Mouse (Mus musculus): Measurements from ENCODE around the gene Fgf12. TPM values are rescaled to one million over a fixed set of nuclear protein-coding genes. Genes with fewer than 3 reads are reported as not detected.

Gene Fgf12
- total RNA-seq, 2 experiments from 2014 or later, result 32.5 to 42.0 TPM

GRCm38 (mm10) chr16:28610940-28611339 lies 141.9 kb downstream of the Fgf12 start:
- peak; percentile 17 for DNase-seq

DNA sequence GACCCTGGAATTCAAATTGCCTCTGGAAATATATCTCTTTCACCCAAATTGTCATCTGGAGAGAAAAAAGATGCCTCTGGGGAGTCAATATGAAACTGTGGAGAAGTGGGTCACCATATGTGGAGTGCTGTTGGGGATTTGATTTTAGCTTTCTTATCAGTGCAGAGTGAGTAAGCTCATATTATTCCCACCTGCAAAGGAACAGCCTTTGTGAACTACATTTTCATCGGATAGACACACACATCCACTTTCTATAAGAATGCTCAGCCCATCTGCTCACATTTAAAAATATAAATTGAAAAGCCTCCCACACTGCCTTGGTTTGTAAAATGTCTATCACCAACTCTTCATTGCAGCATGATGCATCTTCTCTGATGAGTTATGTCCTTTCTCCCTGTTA lies 149.7 kb downstream of the Fgf12 start:
- DNase-seq, result no peak

GRCm38 (mm10) chr16:28601723-28602122 lies 151.1 kb downstream of the Fgf12 start:
- DNase-seq, result no peak

GRCm38 (mm10) chr16:28596112-28596511 lies 156.8 kb downstream of the Fgf12 start:
- peak; percentile 9 for DNase-seq

DNA sequence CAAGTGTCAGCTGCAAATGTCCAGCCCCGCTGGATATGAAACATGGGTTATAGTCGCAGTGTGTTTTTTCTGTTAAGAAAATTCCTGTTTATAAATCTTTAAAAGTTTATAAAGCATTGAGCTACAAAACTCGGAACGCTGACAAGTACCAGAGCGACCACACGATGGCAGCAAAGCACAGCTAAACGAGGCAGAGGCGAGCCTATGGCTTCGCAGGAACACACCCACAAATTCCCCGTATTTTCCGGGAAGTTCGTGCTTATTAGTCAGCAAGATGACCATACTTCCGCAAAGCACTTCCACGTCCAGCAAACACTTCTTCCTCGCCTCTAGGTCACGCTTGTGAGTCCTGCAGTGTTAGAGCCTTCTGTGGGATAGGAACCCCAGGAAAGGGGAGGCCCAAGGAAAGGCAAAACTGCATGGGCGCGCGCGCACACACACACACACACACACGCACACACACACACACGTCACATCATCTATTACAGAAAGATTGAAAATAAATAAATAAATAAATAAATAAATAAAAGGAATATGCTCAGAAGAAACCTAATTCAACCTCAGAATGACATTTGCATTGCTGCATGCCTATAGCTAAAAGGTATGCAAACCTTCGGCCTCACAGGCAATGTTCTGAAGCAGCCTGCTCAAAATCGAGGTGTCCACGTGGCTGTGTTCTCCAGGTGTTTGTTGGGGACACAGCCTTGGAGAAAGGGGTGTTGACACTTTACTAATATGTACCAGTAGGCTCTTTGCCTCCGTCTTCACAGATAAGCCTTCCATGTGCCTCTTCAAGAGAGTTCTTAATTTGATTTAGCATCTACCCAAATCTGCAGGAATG lies 159.6 kb downstream of the Fgf12 start:
- DNase-seq, result peak; percentile 83

DNA sequence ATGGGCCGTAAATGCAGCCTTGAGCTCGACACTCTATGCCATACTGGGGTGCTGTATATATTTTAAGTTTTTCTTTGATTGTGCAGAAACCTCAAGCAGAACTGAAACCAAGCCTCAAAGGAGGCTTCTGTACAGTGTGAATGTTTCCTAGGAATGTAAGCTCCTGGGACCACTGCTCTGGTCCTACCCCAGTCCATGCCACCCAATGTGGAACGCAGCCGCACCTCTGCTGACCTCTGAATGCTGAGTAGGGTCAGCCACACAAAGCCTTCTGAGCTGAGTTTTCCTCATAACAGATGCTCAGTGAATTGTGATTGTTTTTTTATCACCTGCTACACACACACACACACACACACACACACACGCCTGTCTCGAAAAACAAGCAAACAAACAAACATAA lies 160.4 kb downstream of the Fgf12 start:
- no peak for DNase-seq

DNA sequence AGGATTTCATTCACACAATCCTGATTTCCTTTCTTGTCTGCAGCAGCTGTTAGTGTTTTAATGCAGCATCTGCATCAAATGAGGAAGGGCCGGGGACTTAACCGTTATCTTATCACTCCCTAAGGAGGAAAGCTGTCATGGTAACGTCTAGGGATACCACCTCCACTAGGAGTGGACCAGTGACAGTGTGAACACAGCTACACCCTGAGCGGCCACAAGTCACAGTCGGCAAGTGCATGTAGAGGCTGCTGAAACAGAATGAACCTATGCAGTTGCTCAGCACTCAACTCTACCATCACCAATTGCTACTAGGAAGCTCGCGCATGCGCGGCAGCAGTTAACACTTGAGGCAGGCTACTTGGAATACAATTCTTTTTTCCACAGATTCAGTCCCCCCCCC lies 161.3 kb downstream of the Fgf12 start:
- no peak for DNase-seq

DNA sequence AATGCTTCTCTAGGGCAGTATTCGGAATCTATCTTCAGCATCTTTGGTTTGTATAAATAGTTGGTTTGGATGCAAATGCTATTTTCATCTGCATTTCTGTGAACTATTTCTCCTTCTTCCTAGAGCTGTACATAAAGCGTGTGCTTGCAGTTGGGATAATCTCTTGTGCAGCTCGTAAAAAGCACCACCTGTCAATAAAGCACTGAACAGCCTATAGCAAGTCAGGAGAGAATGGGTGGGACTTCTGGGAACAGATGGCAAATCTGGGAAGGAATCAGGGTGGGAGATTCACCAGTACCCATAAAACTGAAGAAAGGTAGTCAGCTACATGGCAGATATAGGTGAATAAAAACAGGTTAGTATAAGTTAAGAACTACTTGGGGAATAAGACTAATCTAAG lies 180.7 kb downstream of the Fgf12 start:
- no peak for DNase-seq

DNA sequence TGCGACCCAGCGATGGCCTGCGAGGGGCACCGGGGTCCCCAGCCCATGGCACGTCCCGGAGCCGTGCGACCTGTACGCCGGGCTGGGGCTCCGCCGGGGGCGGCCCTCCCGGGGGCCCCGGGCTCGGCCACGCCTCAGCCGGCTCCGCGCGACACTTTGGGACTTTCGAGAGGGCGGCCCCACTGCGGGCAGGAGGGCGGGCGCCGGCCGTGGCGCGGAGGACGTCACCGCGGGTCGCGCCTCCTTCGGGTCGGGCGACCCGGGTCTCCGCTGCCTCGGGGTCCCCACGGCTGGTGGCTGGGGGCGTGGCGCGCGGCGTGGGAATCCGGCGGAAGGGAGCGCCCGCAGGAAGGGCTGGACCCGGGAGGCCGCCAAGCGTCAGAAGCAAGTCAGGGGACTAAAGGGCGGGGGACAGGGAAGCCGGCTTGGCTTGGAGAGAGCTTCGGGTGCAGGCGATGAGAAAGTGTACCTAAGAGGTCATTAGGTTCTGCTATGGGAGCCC lies 188.1 kb downstream of the Fgf12 start:
- peak; percentile 4 for DNase-seq

GRCm38 (mm10) chr16:28564075-28564715 lies 188.7 kb downstream of the Fgf12 start:
- DNase-seq, result peak; percentile 64

- no peak for DNase-seq
Observed at GRCm38 (mm10) chr16:28562847-28563246, 190.0 kb downstream of the Fgf12 start.

GRCm38 (mm10) chr16:28555219-28555618 lies 197.6 kb downstream of the Fgf12 start:
- DNase-seq, result no peak

DNA sequence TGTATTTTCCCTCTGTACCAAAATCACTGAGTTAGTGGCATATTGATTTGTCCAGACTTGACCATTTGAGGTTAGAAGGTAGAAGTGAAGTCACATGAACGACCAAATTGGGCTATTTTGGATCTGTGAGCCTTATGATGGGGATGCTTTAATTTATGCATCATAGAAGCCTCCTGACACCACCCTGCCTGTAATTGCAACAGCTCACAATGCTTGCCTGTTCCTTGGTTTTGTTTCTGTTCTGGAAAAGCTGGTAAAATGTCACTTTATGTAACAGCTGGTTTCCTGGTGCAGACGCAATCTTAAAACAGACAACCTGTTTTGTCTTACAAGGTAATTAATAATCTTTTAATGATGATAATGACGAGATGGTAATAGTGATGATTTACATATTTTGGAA lies 213.4 kb downstream of the Fgf12 start:
- no peak for DNase-seq

- peak; percentile 68 for DNase-seq
Observed at GRCm38 (mm10) chr16:28517596-28518524, 235.0 kb downstream of the Fgf12 start.

GRCm38 (mm10) chr16:28512446-28512845 lies 240.4 kb downstream of the Fgf12 start:
- no peak for DNase-seq

DNA sequence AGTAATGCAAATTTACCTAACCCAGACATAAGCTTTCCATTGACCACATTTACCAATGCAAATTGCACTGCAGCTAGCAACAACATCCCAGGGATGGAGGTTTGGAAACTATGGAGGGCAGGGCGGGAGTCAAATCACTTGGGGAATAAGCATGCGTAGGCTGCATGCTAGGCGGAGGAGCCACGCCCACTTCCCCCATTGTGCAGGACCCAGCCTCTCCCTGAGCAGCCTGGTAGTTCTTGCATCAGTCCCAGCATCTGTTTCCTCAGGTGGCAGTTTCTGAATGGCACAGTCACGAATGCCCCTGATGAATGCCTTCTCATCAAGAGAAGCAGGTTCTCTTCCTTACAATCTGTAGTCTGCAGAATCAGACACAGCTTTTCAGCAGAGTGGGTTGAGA lies 241.5 kb downstream of the Fgf12 start:
- DNase-seq, result no peak

DNA sequence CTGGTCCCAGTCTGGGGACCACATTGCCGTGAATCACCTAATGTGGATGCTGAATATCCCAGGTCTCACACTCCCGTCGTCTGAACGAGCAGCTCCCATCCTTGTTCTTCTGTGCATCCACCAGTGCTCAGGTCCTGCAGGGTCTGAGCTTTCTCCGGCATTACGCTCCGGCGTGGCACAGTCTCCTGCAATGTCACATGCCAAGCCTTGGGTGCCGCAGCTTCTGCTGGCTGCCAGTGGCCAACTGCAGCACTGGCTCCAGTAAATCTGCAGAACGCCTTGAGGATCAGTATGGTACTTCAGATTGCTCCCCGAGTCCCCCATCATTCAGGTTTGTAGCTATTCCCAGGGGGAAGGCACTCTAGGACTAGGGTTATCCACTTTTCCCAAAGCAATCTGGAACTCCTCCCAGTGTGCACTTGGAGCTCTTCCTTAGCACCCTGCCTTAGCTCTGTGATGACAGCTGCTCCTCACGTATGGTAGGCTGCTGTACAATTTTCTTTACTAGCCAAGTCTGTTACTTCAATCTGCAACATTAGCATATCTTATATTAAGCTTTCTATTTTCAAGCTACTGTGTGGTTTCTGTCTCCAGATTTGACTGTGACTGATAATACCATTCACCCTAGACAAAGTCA lies 254.8 kb downstream of the Fgf12 start:
- no peak for DNase-seq

- DNase-seq, result no peak
Observed at GRCm38 (mm10) chr16:28491711-28492110, 261.2 kb downstream of the Fgf12 start.

GRCm38 (mm10) chr16:28490515-28490914 lies 262.4 kb downstream of the Fgf12 start:
- peak; percentile 77 for DNase-seq

DNA sequence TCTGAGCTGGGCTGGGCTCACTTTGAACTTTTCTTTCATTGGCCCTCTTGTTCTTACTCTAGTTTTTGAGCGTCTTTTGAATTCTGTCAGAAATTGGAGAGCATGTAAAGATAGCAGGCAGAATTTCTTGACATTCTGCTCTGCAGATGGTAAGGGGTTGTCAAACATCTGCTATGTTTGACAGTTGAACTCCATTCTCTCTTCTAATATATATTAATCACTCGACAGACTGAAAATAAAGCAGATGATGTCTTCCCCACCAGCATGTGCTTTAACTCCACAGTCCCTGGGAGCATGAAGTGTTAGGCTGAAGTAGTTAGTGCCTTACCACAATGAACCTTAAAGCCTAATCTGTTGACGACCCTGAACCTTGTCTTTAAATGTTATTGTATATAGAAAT lies 267.9 kb downstream of the Fgf12 start:
- no peak for DNase-seq

DNA sequence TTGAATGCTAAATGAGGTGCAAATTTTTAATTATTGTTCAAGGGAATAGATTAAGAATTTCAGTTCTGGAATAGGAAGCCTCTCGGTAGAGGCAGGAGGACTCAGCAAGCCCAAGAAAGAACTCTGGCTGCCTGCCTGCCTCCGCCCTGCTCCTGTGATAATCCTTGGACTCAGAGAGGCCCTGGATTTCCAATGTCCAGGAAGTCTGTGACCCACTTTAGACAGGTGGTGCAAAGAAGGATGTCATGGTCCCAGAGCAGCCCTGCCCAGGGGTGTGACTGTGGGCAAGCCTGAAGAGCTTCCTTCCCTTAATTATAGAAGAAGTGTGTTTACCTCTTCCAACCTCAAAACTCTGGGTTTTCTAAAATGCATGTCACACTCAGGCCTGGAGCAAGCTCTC lies 273.8 kb downstream of the Fgf12 start:
- DNase-seq, result no peak

DNA sequence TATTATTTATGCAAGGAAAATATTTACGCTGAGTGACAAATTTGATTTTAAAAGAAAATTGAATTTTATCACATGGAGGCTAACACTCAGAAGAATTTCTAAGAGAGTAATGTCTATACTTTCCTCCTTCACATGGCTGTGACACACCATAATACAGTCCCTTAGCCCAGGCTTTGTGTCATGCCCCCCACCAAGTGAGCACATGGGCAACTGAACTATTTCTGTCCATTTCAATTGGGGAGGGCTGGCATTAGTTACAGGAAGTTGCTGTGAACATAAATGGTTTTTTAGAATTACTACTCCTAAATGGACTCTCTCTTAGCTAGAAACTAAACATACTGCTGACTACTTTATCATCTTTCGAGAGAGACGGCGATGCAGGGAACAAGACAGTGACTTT lies 276.2 kb downstream of the Fgf12 start:
- DNase-seq, result no peak
